Mouse (Mus musculus): ENCODE results near the gene Aqp6.

- TF ChIP-seq POLR2A (IDR thresholded peaks at IDR 0.05; ENCODE audit: borderline replicate concordance, low read depth, low read length) (no peak), CTCF (IDR thresholded peaks at IDR 0.05; ENCODE audit: low read depth, low read length) (no peak)
Measured at GRCm38 (mm10) chr15:99653876-99654275, 52.7 kb downstream of the Aqp6 start.
